Mouse (Mus musculus): Measurements from ENCODE around the gene Myct1. TPM values are rescaled to one million over a fixed set of nuclear protein-coding genes. Genes with fewer than 3 reads are reported as not detected.

The Myct1 gene
- polyA plus RNA-seq, 1 experiment from 2014 or later: 2.0 TPM

- Histone ChIP-seq H3K27ac (replicated peaks) (no peak overlapping the region), H3K27me3 (replicated peaks; ENCODE audit: low read depth, poor library complexity, severe bottlenecking) (no peaks in the 10 kb centered on the region), H3K36me3 (replicated peaks) (no peaks in the 10 kb centered on the region), H3K4me1 (no peaks in the 10 kb centered on the region), H3K4me3 (no peak overlapping the region), H3K9me3 (no peaks in the 10 kb centered on the region)
- no peak for DNase-seq (ENCODE audit: low spot score)
- 76% methylated on average over 5 of the region's 5 CpGs for WGBS
These were observed 22.2 kb upstream of the Myct1 start for GRCm38 (mm10) chr10:5571332-5571731.

- DNase-seq (ENCODE audit: low spot score): no peak
- H3K27me3 ChIP-seq (replicated peaks; ENCODE audit: low read depth, poor library complexity, severe bottlenecking): no peaks in the 10 kb centered on the region
- 51% methylated on average over 2 of the region's 2 CpGs for WGBS
- H3K9me3 ChIP-seq: no peaks in the 10 kb centered on the region
- H3K4me3 ChIP-seq: no peak overlapping the region
- no peaks in the 10 kb centered on the region for H3K4me1 ChIP-seq
- H3K36me3 ChIP-seq (replicated peaks): no peaks in the 10 kb centered on the region
- H3K27ac ChIP-seq (replicated peaks): no peak overlapping the region
These were observed 20.2 kb upstream of the Myct1 start for GRCm38 (mm10) chr10:5573328-5573727.

GRCm38 (mm10) chr10:5591061-5591460 lies 2.5 kb upstream of the Myct1 start:
- no peak overlapping the region for H3K4me3 ChIP-seq
- no peaks in the 10 kb centered on the region for H3K36me3 ChIP-seq (replicated peaks)
- no peaks in the 10 kb centered on the region for H3K27me3 ChIP-seq (replicated peaks; ENCODE audit: low read depth, poor library complexity, severe bottlenecking)
- 86% methylated on average over 2 of the region's 2 CpGs for WGBS
- no peaks in the 10 kb centered on the region for H3K4me1 ChIP-seq
- DNase-seq (ENCODE audit: low spot score): no peak
- no peaks in the 10 kb centered on the region for H3K9me3 ChIP-seq
- no peak overlapping the region for H3K27ac ChIP-seq (replicated peaks)

GRCm38 (mm10) chr10:5591996-5592395 lies 1.6 kb upstream of the Myct1 start:
- Histone ChIP-seq H3K4me1 (no peaks in the 10 kb centered on the region), H3K9me3 (no peaks in the 10 kb centered on the region), H3K36me3 (replicated peaks) (no peaks in the 10 kb centered on the region), H3K4me3 (no peak overlapping the region), H3K27ac (replicated peaks) (no peak overlapping the region), H3K27me3 (replicated peaks; ENCODE audit: low read depth, poor library complexity, severe bottlenecking) (no peaks in the 10 kb centered on the region)
- no peak for DNase-seq (ENCODE audit: low spot score)
- 80% methylated on average over 4 of the region's 4 CpGs for WGBS

- no peaks in the 10 kb centered on the region for H3K36me3 ChIP-seq (replicated peaks)
- no peak overlapping the region for H3K4me3 ChIP-seq
- no peaks in the 10 kb centered on the region for H3K4me1 ChIP-seq
- no peak overlapping the region for H3K27ac ChIP-seq (replicated peaks)
- 70% methylated on average over 5 of the region's 5 CpGs for WGBS
- no peaks in the 10 kb centered on the region for H3K27me3 ChIP-seq (replicated peaks; ENCODE audit: low read depth, poor library complexity, severe bottlenecking)
- no peak for DNase-seq (ENCODE audit: low spot score)
- no peaks in the 10 kb centered on the region for H3K9me3 ChIP-seq
These were observed 882 bp downstream of the Myct1 start for GRCm38 (mm10) chr10:5594457-5594856.

- Histone ChIP-seq H3K4me1 (no peaks in the 10 kb centered on the region), H3K4me3 (no peak overlapping the region)
- 77% methylated on average over 6 of the region's 6 CpGs for WGBS
These were observed 3.0 kb downstream of the Myct1 start for GRCm38 (mm10) chr10:5596559-5596958.

GRCm38 (mm10) chr10:5600123-5600522 lies 6.5 kb downstream of the Myct1 start:
- DNase-seq (ENCODE audit: low spot score): peak; percentile 45
- H3K27ac ChIP-seq (replicated peaks): no peak overlapping the region
- no peaks in the 10 kb centered on the region for H3K9me3 ChIP-seq
- H3K4me3 ChIP-seq: no peak overlapping the region
- no peaks in the 10 kb centered on the region for H3K4me1 ChIP-seq
- WGBS: 26% methylated on average over 7 of the region's 7 CpGs
- H3K36me3 ChIP-seq (replicated peaks): no peaks in the 10 kb centered on the region
- H3K27me3 ChIP-seq (replicated peaks; ENCODE audit: low read depth, poor library complexity, severe bottlenecking): no peaks in the 10 kb centered on the region

More at GRCm38 (mm10) chr10:5596559-5596958, 3.0 kb downstream of the Myct1 start:
- no peak for DNase-seq (ENCODE audit: low spot score)
- no peaks in the 10 kb centered on the region for H3K27me3 ChIP-seq (replicated peaks; ENCODE audit: low read depth, poor library complexity, severe bottlenecking)
- no peaks in the 10 kb centered on the region for H3K36me3 ChIP-seq (replicated peaks)
- no peaks in the 10 kb centered on the region for H3K9me3 ChIP-seq
- no peak overlapping the region for H3K27ac ChIP-seq (replicated peaks)

GRCm38 (mm10) chr10:5603512-5603911 lies 9.9 kb downstream of the Myct1 start:
- Histone ChIP-seq H3K9me3 (no peaks in the 10 kb centered on the region), H3K27me3 (replicated peaks; ENCODE audit: low read depth, poor library complexity, severe bottlenecking) (no peaks in the 10 kb centered on the region), H3K4me3 (no peak overlapping the region), H3K4me1 (no peaks in the 10 kb centered on the region), H3K27ac (replicated peaks) (no peak overlapping the region), H3K36me3 (replicated peaks) (no peaks in the 10 kb centered on the region)
- 90% methylated on average over 10 of the region's 10 CpGs for WGBS
- no peak for DNase-seq (ENCODE audit: low spot score)

GRCm38 (mm10) chr10:5604371-5604770 lies 10.8 kb downstream of the Myct1 start:
- H3K27me3 ChIP-seq (replicated peaks; ENCODE audit: low read depth, poor library complexity, severe bottlenecking): no peaks in the 10 kb centered on the region
- no peaks in the 10 kb centered on the region for H3K9me3 ChIP-seq
- no peak for DNase-seq (ENCODE audit: low spot score)
- WGBS: 90% methylated on average over 13 of the region's 13 CpGs
- no peaks in the 10 kb centered on the region for H3K4me1 ChIP-seq
- H3K27ac ChIP-seq (replicated peaks): no peak overlapping the region
- H3K36me3 ChIP-seq (replicated peaks): no peaks in the 10 kb centered on the region
- no peak overlapping the region for H3K4me3 ChIP-seq

GRCm38 (mm10) chr10:5608874-5609273 lies 15.3 kb downstream of the Myct1 start:
- Histone ChIP-seq H3K4me1 (no peaks in the 10 kb centered on the region), H3K36me3 (replicated peaks) (no peaks in the 10 kb centered on the region), H3K4me3 (no peak overlapping the region), H3K27me3 (replicated peaks; ENCODE audit: low read depth, poor library complexity, severe bottlenecking) (no peaks in the 10 kb centered on the region), H3K9me3 (no peaks in the 10 kb centered on the region), H3K27ac (replicated peaks) (no peak overlapping the region)
- 90% methylated on average over 3 of the region's 3 CpGs for WGBS
- DNase-seq (ENCODE audit: low spot score): no peak

GRCm38 (mm10) chr10:5615186-5616040 lies 21.8 kb downstream of the Myct1 start:
- Histone ChIP-seq H3K4me3 (no peak overlapping the region), H3K27ac (replicated peaks) (no peak overlapping the region), H3K36me3 (replicated peaks) (no peaks in the 10 kb centered on the region), H3K27me3 (replicated peaks; ENCODE audit: low read depth, poor library complexity, severe bottlenecking) (no peaks in the 10 kb centered on the region), H3K9me3 (no peaks in the 10 kb centered on the region), H3K4me1 (no peaks in the 10 kb centered on the region)
- WGBS: 84% methylated on average over 13 of the region's 13 CpGs
- DNase-seq (ENCODE audit: low spot score): no peak

GRCm38 (mm10) chr10:5626268-5626667 lies 32.7 kb downstream of the Myct1 start:
- Histone ChIP-seq H3K4me3 (no peak overlapping the region), H3K36me3 (replicated peaks) (no peaks in the 10 kb centered on the region), H3K9me3 (no peaks in the 10 kb centered on the region), H3K4me1 (no peaks in the 10 kb centered on the region), H3K27me3 (replicated peaks; ENCODE audit: low read depth, poor library complexity, severe bottlenecking) (no peaks in the 10 kb centered on the region), H3K27ac (replicated peaks) (no peak overlapping the region)
- DNase-seq (ENCODE audit: low spot score): no peak
- WGBS: 83% methylated on average over 5 of the region's 5 CpGs

GRCm38 (mm10) chr10:5633672-5634200 lies 40.2 kb downstream of the Myct1 start:
- Histone ChIP-seq H3K27me3 (replicated peaks; ENCODE audit: low read depth, poor library complexity, severe bottlenecking) (no peaks in the 10 kb centered on the region), H3K4me3 (no peak overlapping the region), H3K27ac (replicated peaks) (no peak overlapping the region), H3K36me3 (replicated peaks) (no peaks in the 10 kb centered on the region), H3K9me3 (no peaks in the 10 kb centered on the region), H3K4me1 (no peaks in the 10 kb centered on the region)
- 81% methylated on average over 4 of the region's 4 CpGs for WGBS
- no peak for DNase-seq (ENCODE audit: low spot score)

All from embryonic facial prominence, embryonic 10.5 days (tissue).